Mouse (Mus musculus) neural tube, embryonic 10.5 days (tissue): ENCODE data around the gene Trmt1l.
A peak's percentile ranks its signal among the peaks of the same experiment; 100 is the strongest.
"Not testable (repeated sequence)": the region's sequence is repeated elsewhere in the genome, so short reads cannot be mapped to it uniquely, and the experiment has no call there.

Experiments used
- DNase-seq: peaks from one replicate; pipeline ENCODE4 v3.0.0-alpha.2; 2017; ENCODE audit warnings: low spot score; ENCODE audit errors: extremely low spot score

The Trmt1l gene

GRCm38 (mm10) chr1:151428263-151429221, at the start of gene Trmt1l, which contains the start of gene Swt1:
Gene Trmt1l (plus strand): TSS chr1:151428542.
Gene Swt1 (minus strand): TSS chr1:151428455.
- DNase-seq = peak; percentile 92

- DNase-seq = no peak
These were observed 38.3 kb upstream of the Trmt1l start for GRCm38 (mm10) chr1:151390029-151390428.

GRCm38 (mm10) chr1:151409827-151410226, 18.5 kb upstream of the Trmt1l start:
- DNase-seq = no peak

DNA sequence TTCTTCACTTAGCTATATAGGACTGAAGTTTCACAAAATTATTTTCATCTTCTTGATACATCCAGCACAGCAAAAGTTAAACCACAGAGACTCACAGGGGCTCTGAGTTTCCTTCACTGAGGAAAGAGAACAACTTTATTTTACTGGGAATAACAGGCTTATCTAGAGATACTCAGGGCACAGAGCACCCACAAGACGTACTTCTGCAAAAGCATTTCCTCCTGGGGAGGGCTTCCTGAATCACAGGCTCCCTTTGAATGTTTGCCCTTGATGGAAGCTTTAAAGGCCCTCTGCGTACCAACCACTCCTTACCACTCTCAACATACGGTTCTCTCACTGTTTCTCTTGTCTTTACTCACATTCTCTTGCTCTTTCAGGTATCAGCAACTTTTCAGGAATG, 6.2 kb upstream of the Trmt1l start:
- DNase-seq = no peak

DNA sequence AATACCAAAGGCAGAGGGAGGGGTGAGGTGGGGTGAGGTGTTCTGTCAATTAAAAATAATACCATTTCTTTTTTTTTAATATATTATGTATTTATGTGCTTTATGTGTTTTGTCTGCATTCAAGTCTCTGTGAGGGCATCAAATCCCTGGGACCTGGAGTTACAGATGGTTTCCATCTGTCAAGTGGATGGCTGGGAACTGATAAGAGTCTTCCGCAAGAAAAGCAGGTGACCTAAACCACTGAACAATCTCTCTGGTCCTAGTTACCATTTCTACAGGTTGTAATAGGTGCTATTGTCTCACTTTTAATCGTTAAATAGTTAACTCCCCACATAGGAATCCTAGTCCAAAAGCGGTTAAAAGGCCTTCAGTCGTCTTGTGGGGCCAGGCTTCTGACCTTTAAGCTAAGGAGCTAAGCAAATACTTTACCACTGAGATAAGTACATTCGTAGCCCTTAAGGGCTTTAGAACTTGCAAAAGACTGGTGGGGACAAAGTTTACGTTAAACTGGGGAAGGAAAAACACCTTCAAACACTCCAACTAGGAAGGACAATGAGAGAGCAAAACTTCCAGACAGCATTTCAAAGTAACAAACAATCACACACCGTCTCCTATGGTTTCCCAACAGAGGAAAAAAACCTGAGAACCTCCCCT, 1.3 kb upstream of the Trmt1l start:
- no peak for DNase-seq

DNA sequence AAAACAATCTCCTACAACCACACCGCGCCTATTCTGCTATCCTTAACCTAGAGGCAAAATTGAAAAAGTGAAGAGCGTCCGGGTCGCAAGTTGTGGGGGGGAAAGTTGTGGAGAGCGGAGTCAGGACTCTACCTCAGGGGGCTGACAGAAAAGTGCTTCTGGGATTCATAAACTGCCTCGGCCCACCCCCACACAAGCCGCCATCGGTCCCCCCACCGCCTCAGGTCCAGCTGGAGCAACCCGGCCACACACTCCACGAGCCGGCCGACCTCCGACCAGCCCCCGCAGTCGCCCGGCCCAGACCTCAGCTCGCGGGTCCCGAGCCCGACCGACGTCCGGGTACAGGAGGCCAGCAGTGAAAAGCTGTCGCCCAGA, 467 bp upstream of the Trmt1l start:
- no peak for DNase-seq

DNA sequence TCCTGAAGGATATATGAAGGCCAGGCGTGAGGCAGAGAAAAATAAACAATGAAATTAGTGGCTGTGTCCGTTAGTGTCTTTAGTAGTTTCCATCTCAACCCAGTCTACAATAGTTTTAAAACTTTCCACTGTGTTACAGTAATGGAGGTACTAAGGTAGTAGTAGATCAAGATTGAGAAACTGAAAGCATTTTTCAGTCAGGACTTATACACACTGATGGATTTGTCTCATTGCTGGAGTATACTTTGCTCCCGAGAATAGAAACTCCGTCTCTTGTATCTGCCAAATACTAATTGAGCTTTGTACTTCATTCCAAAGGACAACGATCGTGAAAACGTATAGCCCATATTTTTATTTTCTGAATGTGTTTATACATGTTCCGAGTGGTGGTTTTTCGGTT, 974 bp downstream of the Trmt1l start:
- no peak for DNase-seq

DNA sequence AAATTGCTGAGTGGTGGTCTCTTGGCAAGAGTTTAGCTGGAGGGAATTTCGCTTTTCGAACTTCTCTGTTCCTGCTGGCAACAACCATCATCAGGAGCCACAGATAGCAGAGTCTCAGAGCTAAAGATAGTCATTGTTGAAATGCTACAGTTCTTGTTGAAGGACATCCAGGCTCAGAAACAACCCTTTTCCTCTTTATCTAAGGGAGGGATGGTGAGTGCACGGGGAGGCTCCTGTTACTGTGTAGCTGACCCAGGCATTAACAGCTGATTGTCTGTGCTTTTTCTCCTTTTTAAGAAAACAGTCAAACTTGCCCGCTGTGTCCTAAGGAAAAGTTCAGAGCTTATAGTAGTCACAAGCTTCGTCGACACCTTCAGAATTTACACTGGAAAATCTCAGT, 7.1 kb downstream of the Trmt1l start:
- no peak for DNase-seq

DNA sequence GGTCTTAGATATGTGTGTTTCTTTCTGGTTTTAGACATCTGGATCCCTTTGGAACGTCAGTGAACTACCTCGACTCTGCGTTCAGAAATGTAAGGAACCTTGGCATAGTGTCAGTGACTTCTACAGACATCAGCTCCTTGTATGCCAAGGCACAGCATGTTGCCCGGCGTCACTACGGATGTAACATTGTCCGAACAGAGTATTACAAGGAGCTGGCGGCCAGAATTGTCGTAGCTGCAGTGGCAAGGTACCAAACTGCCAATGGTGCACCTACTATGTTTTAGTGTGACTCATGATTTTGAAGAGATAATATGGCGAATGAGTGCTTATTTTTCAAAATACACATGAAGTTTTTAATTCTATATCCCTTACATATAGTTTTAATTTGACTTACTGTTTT, 21.5 kb downstream of the Trmt1l start:
- DNase-seq = no peak

GRCm38 (mm10) chr1:151450851-151451250, 22.5 kb downstream of the Trmt1l start:
- DNase-seq = no peak

DNA sequence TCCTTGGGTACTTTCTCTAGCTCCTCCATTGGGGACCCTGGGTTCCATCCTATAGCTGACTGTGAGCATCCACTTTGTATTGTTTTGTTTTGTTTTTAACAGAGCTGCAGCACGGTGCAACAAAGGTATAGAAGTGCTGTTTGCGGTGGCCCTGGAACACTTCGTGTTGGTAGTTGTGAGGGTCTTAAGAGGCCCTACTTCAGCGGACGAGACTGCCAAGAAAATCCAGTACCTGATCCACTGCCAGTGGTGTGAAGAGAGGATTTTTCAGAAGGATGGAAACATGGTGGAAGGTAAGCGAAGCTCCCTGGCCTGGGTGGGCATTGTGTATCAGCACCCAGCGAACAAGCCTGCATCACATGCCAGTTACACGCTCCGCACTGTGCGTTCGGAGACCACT, 23.6 kb downstream of the Trmt1l start:
- no peak for DNase-seq

DNA sequence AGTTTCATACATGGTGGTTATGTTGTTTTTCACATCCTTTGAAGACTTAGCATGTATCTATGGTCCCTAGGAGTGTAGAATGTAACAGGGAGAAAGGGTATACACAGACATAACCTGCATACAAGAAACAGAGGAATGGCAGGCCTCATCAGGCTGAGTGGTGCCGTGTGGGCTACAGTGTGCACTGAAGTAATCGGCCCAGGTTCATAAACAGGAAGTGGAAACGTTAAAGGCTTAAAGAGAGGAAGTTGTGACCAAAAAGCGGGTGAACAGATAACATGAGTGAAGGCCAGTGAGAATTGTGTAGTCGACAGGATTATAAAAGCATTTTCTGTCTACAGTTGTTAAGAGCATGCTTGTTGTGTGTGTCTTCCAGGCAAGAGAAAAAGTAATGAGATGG, 28.7 kb downstream of the Trmt1l start:
- DNase-seq = no peak

GRCm38 (mm10) chr1:151461265-151461664, 32.9 kb downstream of the Trmt1l start:
- no peak for DNase-seq

GRCm38 (mm10) chr1:151464914-151465313, 36.6 kb downstream of the Trmt1l start:
- no peak for DNase-seq

- DNase-seq = no peak
These were observed 38.2 kb downstream of the Trmt1l start for GRCm38 (mm10) chr1:151466571-151466970.

- no peak for DNase-seq
These were observed 43.1 kb downstream of the Trmt1l start for GRCm38 (mm10) chr1:151471429-151471828.

GRCm38 (mm10) chr1:151472386-151472785, 44.0 kb downstream of the Trmt1l start:
- not testable (repeated sequence) for DNase-seq

GRCm38 (mm10) chr1:151482497-151482896, 54.2 kb downstream of the Trmt1l start:
- no peak for DNase-seq

GRCm38 (mm10) chr1:151483568-151483967, 55.2 kb downstream of the Trmt1l start:
- no peak for DNase-seq

DNA sequence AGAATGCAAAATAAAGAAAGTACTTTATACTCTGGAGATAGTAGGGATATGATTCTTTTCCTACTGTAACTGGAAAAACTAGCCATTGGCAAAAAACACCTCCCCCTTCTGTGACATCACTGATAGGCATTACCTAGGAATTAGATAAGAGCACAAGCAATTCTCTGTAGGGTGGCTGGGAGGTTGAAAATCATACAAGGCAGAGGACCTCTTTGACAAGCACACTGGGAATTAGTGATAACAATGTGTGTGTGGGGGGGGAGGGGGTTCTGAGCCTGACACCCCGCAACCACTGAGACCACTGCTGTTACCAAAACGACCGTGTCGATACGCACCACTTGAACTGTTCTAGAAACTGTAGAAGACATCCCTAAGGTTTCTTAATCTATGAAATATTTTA, 56.4 kb downstream of the Trmt1l start:
- DNase-seq = no peak

DNA sequence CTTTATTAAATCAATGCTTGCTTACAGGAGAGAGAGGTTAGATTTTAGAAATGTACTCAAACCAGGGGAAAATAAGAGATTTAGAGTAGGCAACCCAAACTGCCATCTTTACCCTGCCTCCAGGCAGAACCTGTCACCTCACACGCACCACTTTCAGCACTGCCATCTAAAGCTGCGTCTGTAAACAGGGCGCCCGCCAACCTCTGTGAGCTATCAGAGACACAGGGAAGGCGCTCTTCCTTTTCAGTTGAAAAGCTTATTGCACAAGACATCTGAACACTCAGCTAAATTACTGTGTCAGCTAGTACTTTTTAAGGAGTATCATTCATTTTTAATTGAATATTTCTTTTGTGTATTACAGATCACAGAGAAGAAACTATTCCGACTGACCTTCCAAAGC, 61.5 kb downstream of the Trmt1l start:
- no peak for DNase-seq

GRCm38 (mm10) chr1:151492419-151492818, 64.1 kb downstream of the Trmt1l start:
- no peak for DNase-seq

GRCm38 (mm10) chr1:151493826-151494225, 65.5 kb downstream of the Trmt1l start:
- no peak for DNase-seq
